Mouse (Mus musculus): ENCODE measurements around the gene Fhod1. TPM values are rescaled to one million over a fixed set of nuclear protein-coding genes. Genes with fewer than 3 reads are reported as not detected.

Fhod1 gene
- total and polyA plus RNA-seq, 3 experiments, result 2.5 to 10.9 TPM; not detected in 1

- no peaks in the 10 kb centered on the region for H3K9me3 ChIP-seq (replicated peaks; ENCODE audit: insufficient read depth, low read length)
- H3K79me2 ChIP-seq (ENCODE audit: control insufficient read depth, insufficient read depth, low read length, poor library complexity), result peaks cover 3% of the 10 kb centered on the region
- H3K4me3 ChIP-seq (ENCODE audit: control insufficient read depth in 1 of 2, insufficient read depth in 1 of 2, low read depth in 2 of 2, low read length in 2 of 2), result no peak overlapping the region
- no peak for TF ChIP-seq EP300 (IDR thresholded peaks at IDR 0.05; ENCODE audit: low read depth in 1 of 2, low read length in 2 of 2)
- no peak for TF ChIP-seq MYC (IDR thresholded peaks at IDR 0.05; ENCODE audit: low read depth, low read length)
- no peak for TF ChIP-seq MEF2A (IDR thresholded peaks at IDR 0.05; ENCODE audit: extremely low read depth, insufficient replicate concordance, low read depth, low read length, poor library complexity, severe bottlenecking)
- TF ChIP-seq CTCF (IDR thresholded peaks at IDR 0.05 in 2 of 3, conservative IDR thresholded peaks at IDR 0.05 in 1 of 3; ENCODE audit: control insufficient read depth in 1 of 3, insufficient read depth in 1 of 3, low read depth in 2 of 3, low read length in 3 of 3, poor library complexity in 1 of 3, severe bottlenecking in 1 of 3), result peak in 2 of 3 experiments; percentile 10 to 63; a peak in 2 of 6 replicates
- no peak for TF ChIP-seq KAT2A (conservative IDR thresholded peaks at IDR 0.05; ENCODE audit: low read depth, low read length)
- TF ChIP-seq MAZ (IDR thresholded peaks at IDR 0.05; ENCODE audit: low read depth, low read length), result no peak
- TF ChIP-seq GATA1 (IDR thresholded peaks at IDR 0.05; ENCODE audit: low read depth, low read length), result no peak
- TF ChIP-seq TBP (IDR thresholded peaks at IDR 0.05; ENCODE audit: low read depth, low read length), result no peak
- TF ChIP-seq HCFC1 (IDR thresholded peaks at IDR 0.05; ENCODE audit: low read depth, low read length), result no peak
- TF ChIP-seq NRF1 (IDR thresholded peaks at IDR 0.05; ENCODE audit: insufficient read depth, low read depth, low read length, poor library complexity, severe bottlenecking), result no peak
- TF ChIP-seq TCF12 (IDR thresholded peaks at IDR 0.05; ENCODE audit: low read depth, low read length), result no peak
- TF ChIP-seq E2F4 (IDR thresholded peaks at IDR 0.05; ENCODE audit: borderline replicate concordance, low read depth, low read length), result no peak
- TF ChIP-seq CHD2 (IDR thresholded peaks at IDR 0.05; ENCODE audit: low read length), result no peak
- TF ChIP-seq USF1 (IDR thresholded peaks at IDR 0.05; ENCODE audit: low read depth, low read length), result no peak
- no peak for TF ChIP-seq JUND (IDR thresholded peaks at IDR 0.05; ENCODE audit: low read depth, low read length)
- TF ChIP-seq ZKSCAN1 (IDR thresholded peaks at IDR 0.05; ENCODE audit: low read depth, low read length), result no peak
- TF ChIP-seq USF2 (IDR thresholded peaks at IDR 0.05; ENCODE audit: borderline replicate concordance in 1 of 2, insufficient read depth in 1 of 2, low read depth in 1 of 2, low read length in 2 of 2), result no peak
- TF ChIP-seq BHLHE40 (IDR thresholded peaks at IDR 0.05; ENCODE audit: borderline replicate concordance, low read depth, low read length), result no peak
- peak; percentile 54 for TF ChIP-seq ZC3H11A (IDR thresholded peaks at IDR 0.05; ENCODE audit: low read depth, low read length)
- peak; percentile 42; the same call in 1 of the 2 replicates for TF ChIP-seq SMC3 (IDR thresholded peaks at IDR 0.05; ENCODE audit: low read depth, low read length)
- no peak for TF ChIP-seq ZMIZ1 (IDR thresholded peaks at IDR 0.05; ENCODE audit: low read depth, low read length)
- TF ChIP-seq MAFK (IDR thresholded peaks at IDR 0.05; ENCODE audit: borderline replicate concordance, low read depth, low read length), result no peak
- no peak for TF ChIP-seq MXI1 (IDR thresholded peaks at IDR 0.05; ENCODE audit: low read depth, low read length)
- peak; percentile 67 for TF ChIP-seq RAD21 (IDR thresholded peaks at IDR 0.05; ENCODE audit: low read depth, low read length)
- TF ChIP-seq ZNF384 (IDR thresholded peaks at IDR 0.05; ENCODE audit: low read depth, low read length), result no peak
- TF ChIP-seq ETS1 (IDR thresholded peaks at IDR 0.05; ENCODE audit: low read depth, low read length), result no peak
- TF ChIP-seq MYB (IDR thresholded peaks at IDR 0.05; ENCODE audit: low read depth, low read length), result no peak
- TF ChIP-seq CHD1 (IDR thresholded peaks at IDR 0.05; ENCODE audit: low read depth, low read length), result no peak
- TF ChIP-seq TAL1 (IDR thresholded peaks at IDR 0.05; ENCODE audit: low read length), result no peak
- TF ChIP-seq RCOR1 (IDR thresholded peaks at IDR 0.05; ENCODE audit: low read depth, low read length), result no peak
- no peak for TF ChIP-seq GABPA (IDR thresholded peaks at IDR 0.05; ENCODE audit: low read depth, low read length)
- TF ChIP-seq POLR2AphosphoS2 (IDR thresholded peaks at IDR 0.05; ENCODE audit: low read length), result no peak
- TF ChIP-seq POLR2AphosphoS5 (IDR thresholded peaks at IDR 0.05; ENCODE audit: borderline replicate concordance, low read depth, low read length), result no peak
- peaks cover 0 to 18% of the 10 kb centered on the region in 2 experiments; a peak in 2 of 4 replicates for H3K36me3 ChIP-seq (ENCODE audit: control insufficient read depth in 1 of 2, insufficient read depth in 2 of 2, low read length in 2 of 2)
- no peak overlapping the region for H3K9ac ChIP-seq (ENCODE audit: control insufficient read depth, low read depth, low read length, poor library complexity, severe bottlenecking)
- H3K4me1 ChIP-seq (ENCODE audit: control insufficient read depth in 1 of 2, insufficient read depth in 2 of 2, low read length in 2 of 2), result peaks cover 8 to 34% of the 10 kb centered on the region in 2 experiments
- DNase-seq (ENCODE audit: low read depth, low spot score), result peak; percentile 59
- H3K27me3 ChIP-seq (ENCODE audit: control insufficient read depth in 1 of 2, insufficient read depth in 2 of 2, low read length in 2 of 2), result no peaks in the 10 kb centered on the region
- no peak overlapping the region for H3K27ac ChIP-seq (ENCODE audit: control insufficient read depth, low read depth, low read length)
Observed at GRCm38 (mm10) chr8:105286907-105287306, 60.8 kb downstream of the Fhod1 start.
